Mouse (Mus musculus): ENCODE results near the gene Rbfox2.

- TF ChIP-seq CTCF (IDR thresholded peaks at IDR 0.05; ENCODE audit: low read depth, low read length), result no peak
- no peak for TF ChIP-seq POLR2A (IDR thresholded peaks at IDR 0.05; ENCODE audit: insufficient read depth, low read length)
- TF ChIP-seq EP300 (IDR thresholded peaks at IDR 0.05; ENCODE audit: insufficient read depth, low read depth, low read length), result 0 out of 2 replicates have a peak, but pooled peaks have one; percentile 44
Measured at GRCm38 (mm10) chr15:77202223-77202622, 104.6 kb downstream of the Rbfox2 start.
